23 mouse cellular contexts compared by ENCODE assay signal in the genomic region with DNA sequence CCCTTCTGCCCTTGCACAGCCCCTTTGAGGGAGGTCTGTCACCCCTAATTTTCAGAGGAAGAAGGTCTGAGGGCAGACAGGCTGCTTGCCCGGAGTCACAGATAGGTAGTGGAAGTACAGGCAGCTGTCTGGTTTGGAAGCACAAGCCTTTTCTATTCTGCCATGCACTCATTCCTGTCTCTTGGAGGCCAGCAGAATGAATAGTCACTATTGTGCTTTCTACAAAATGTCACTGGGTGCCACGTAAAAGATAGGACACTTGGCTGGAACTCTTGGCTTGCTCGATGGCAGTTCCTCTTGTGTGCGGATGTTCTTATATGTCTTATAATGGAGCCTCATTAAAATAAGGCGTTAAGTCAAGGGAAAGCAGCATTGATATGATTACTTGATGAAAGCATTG. TPM values are rescaled to one million over a fixed set of nuclear protein-coding genes. Genes with fewer than 3 reads are reported as not detected.
DNase-seq lines count a peak whose midpoint lies in the region; ATAC-seq and TF ChIP-seq lines count a peak whose summit lies in the region.
"Had no signal": no experiment of that assay in that cellular context is flagged by ENCODE, and none has a peak within 500 bp of the region (broad histone marks: within the 10 kb centered on the region; RNA-seq: fewer than 3 reads in every experiment).

No protein-coding gene starts in this region.

- H3K36me3 ChIP-seq in hindbrain, embryonic 15.5 days, result no peaks in the 10 kb centered on the region
- H3K36me3 ChIP-seq in hindbrain, embryonic 14.5 days (replicated peaks; ENCODE audit: control insufficient read depth, insufficient read depth), result no peaks in the 10 kb centered on the region
- no peaks in the 10 kb centered on the region for H3K36me3 ChIP-seq in midbrain, postnatal 0 days (ENCODE audit: insufficient read depth, low read length)
- no peaks in the 10 kb centered on the region for H3K36me3 ChIP-seq in midbrain, embryonic 10.5 days
- no peaks in the 10 kb centered on the region for H3K36me3 ChIP-seq in limb, embryonic 15.5 days
- H3K36me3 ChIP-seq: heart, embryonic 12.5 days; hindbrain, embryonic 10.5 days had no signal

- H3K4me1 ChIP-seq in hindbrain, embryonic 15.5 days (replicated peaks), result peaks cover 5% of the 10 kb centered on the region; the same call in 1 of the 2 replicates
- H3K4me1 ChIP-seq in hindbrain, embryonic 14.5 days (replicated peaks; ENCODE audit: control insufficient read depth, insufficient read depth, low read length), result no peaks in the 10 kb centered on the region
- H3K4me1 ChIP-seq in midbrain, postnatal 0 days (ENCODE audit: insufficient read depth, low read length), result no peaks in the 10 kb centered on the region
- H3K4me1 ChIP-seq in midbrain, embryonic 10.5 days, result no peaks in the 10 kb centered on the region
- H3K4me1 ChIP-seq in limb, embryonic 15.5 days, result peaks cover 11% of the 10 kb centered on the region
- H3K4me1 ChIP-seq: embryonic facial prominence, embryonic 13.5 days; hindbrain, embryonic 10.5 days had no signal

- peak; percentile 19; the same call in 1 of the 2 replicates for ATAC-seq in hindbrain, embryonic 15.5 days (ENCODE audit: low FRiP score, low read depth)
- ATAC-seq in hindbrain, embryonic 14.5 days (ENCODE audit: low FRiP score), result no peak
- ATAC-seq in midbrain, postnatal 0 days (ENCODE audit: low FRiP score), result no peak
- no peak for ATAC-seq in limb, embryonic 15.5 days (ENCODE audit: insufficient number of reproducible peaks, low FRiP score, low TSS enrichment, low read depth)
- ATAC-seq: forebrain, embryonic 14.5 days; inflammation-experienced regulatory T-cells, adult 6 months had no signal

- WGBS in hindbrain, embryonic 15.5 days, result 60% methylated on average over 5 of the region's 5 CpGs
- WGBS in hindbrain, embryonic 14.5 days, result 64% methylated on average over 5 of the region's 5 CpGs
- 65% methylated on average over 5 of the region's 5 CpGs for WGBS in midbrain, postnatal 0 days
- WGBS in midbrain, embryonic 10.5 days, result 90% methylated on average over 5 of the region's 5 CpGs
- 75% methylated on average over 5 of the region's 5 CpGs for WGBS in limb, embryonic 15.5 days

- H3K27ac ChIP-seq in hindbrain, embryonic 15.5 days (replicated peaks), result no peak overlapping the region
- no peak overlapping the region for H3K27ac ChIP-seq in hindbrain, embryonic 14.5 days
- H3K27ac ChIP-seq in layer of hippocampus, adult 2 months, result peak overlapping the region; percentile 47; the same call in 1 of the 2 replicates
- H3K27ac ChIP-seq in midbrain, postnatal 0 days (ENCODE audit: low read depth, low read length), result no peak overlapping the region
- no peak overlapping the region for H3K27ac ChIP-seq in midbrain, embryonic 10.5 days (replicated peaks)
- peak overlapping the region; percentile 48 for H3K27ac ChIP-seq in limb, embryonic 15.5 days
- H3K27ac ChIP-seq: embryonic facial prominence, embryonic 13.5 days; gastrocnemius, adult 2 months; hindbrain, embryonic 10.5 days had no signal

- no peaks in the 10 kb centered on the region for H3K27me3 ChIP-seq in hindbrain, embryonic 15.5 days
- H3K27me3 ChIP-seq in hindbrain, embryonic 14.5 days (ENCODE audit: control insufficient read depth, insufficient read depth, low read length), result no peaks in the 10 kb centered on the region
- no peaks in the 10 kb centered on the region for H3K27me3 ChIP-seq in midbrain, postnatal 0 days (ENCODE audit: insufficient read depth, low read length)
- no peaks in the 10 kb centered on the region for H3K27me3 ChIP-seq in midbrain, embryonic 10.5 days (ENCODE audit: low read depth, poor library complexity, severe bottlenecking)
- no peaks in the 10 kb centered on the region for H3K27me3 ChIP-seq in limb, embryonic 15.5 days
- H3K27me3 ChIP-seq: CH12.LX; embryonic facial prominence, embryonic 13.5 days; heart, embryonic 12.5 days had no signal

- no peak for DNase-seq in hindbrain, embryonic 14.5 days (ENCODE audit: low spot score)
- DNase-seq in layer of hippocampus, adult 2 months (ENCODE audit: low spot score in 2 of 2), result no peak
- no peak for DNase-seq in layer of hippocampus, postnatal 10 days (ENCODE audit: low spot score in 2 of 2)
- DNase-seq in midbrain, postnatal 0 days (ENCODE audit: low spot score), result peak; percentile 24
- no peak for DNase-seq in midbrain, embryonic 10.5 days (ENCODE audit: low spot score)
- no peak for DNase-seq in frontal cortex, postnatal 10 days (ENCODE audit: low spot score in 2 of 2)
- DNase-seq: adrenal gland, adult 2 months; adrenal gland, postnatal 25 days; cerebellum, adult 11 months; cerebellum, adult 8-10 months; cerebellum, postnatal 36 days; gastrocnemius, adult 2 months; gastrocnemius, postnatal 25 days; kidney, adult 18-20 months had no signal

- no peaks in the 10 kb centered on the region for H3K9me3 ChIP-seq in hindbrain, embryonic 15.5 days
- H3K9me3 ChIP-seq in hindbrain, embryonic 14.5 days (ENCODE audit: control insufficient read depth, low read length), result no peaks in the 10 kb centered on the region
- no peaks in the 10 kb centered on the region for H3K9me3 ChIP-seq in midbrain, postnatal 0 days (ENCODE audit: low read length)
- no peaks in the 10 kb centered on the region for H3K9me3 ChIP-seq in midbrain, embryonic 10.5 days (replicated peaks)
- no peaks in the 10 kb centered on the region for H3K9me3 ChIP-seq in limb, embryonic 15.5 days
- H3K9me3 ChIP-seq: embryonic facial prominence, embryonic 13.5 days; heart, embryonic 12.5 days; hindbrain, embryonic 10.5 days had no signal

- no peak overlapping the region for H3K9ac ChIP-seq in hindbrain, embryonic 15.5 days
- H3K9ac ChIP-seq in hindbrain, embryonic 14.5 days, result no peak overlapping the region
- H3K9ac ChIP-seq in midbrain, postnatal 0 days (replicated peaks; ENCODE audit: low read length, poor library complexity, severe bottlenecking), result no peak overlapping the region
- H3K9ac ChIP-seq in limb, embryonic 15.5 days, result no peak overlapping the region
- H3K9ac ChIP-seq: embryonic facial prominence, embryonic 13.5 days; heart, embryonic 12.5 days had no signal

- TF ChIP-seq CTCF in layer of hippocampus, adult 2 months (conservative IDR thresholded peaks at IDR 0.05), result no peak
- TF ChIP-seq CTCF in midbrain, postnatal 0 days (IDR thresholded peaks at IDR 0.05), result no peak

- no peak overlapping the region for H3K4me2 ChIP-seq in hindbrain, embryonic 15.5 days
- H3K4me2 ChIP-seq in hindbrain, embryonic 14.5 days (replicated peaks), result no peak overlapping the region
- no peak overlapping the region for H3K4me2 ChIP-seq in midbrain, postnatal 0 days (ENCODE audit: low read depth, low read length, poor library complexity, severe bottlenecking)
- H3K4me2 ChIP-seq in limb, embryonic 15.5 days, result no peak overlapping the region
- H3K4me2 ChIP-seq: embryonic facial prominence, embryonic 13.5 days; heart, embryonic 12.5 days had no signal

- H3K4me3 ChIP-seq in hindbrain, embryonic 15.5 days, result no peak overlapping the region
- no peak overlapping the region for H3K4me3 ChIP-seq in hindbrain, embryonic 14.5 days (replicated peaks; ENCODE audit: low read length)
- H3K4me3 ChIP-seq in layer of hippocampus, adult 2 months, result peak overlapping the region; percentile 1; the same call in 1 of the 2 replicates
- no peak overlapping the region for H3K4me3 ChIP-seq in midbrain, postnatal 0 days (ENCODE audit: low read depth, low read length)
- no peak overlapping the region for H3K4me3 ChIP-seq in midbrain, embryonic 10.5 days
- H3K4me3 ChIP-seq in limb, embryonic 15.5 days, result no peak overlapping the region
- H3K4me3 ChIP-seq: embryonic facial prominence, embryonic 13.5 days; gastrocnemius, adult 2 months; heart, embryonic 12.5 days; hindbrain, embryonic 10.5 days had no signal

RNA-seq across cellular contexts. Expression of a gene that starts 15.9 kb away (rescaled TPM):
- polyA plus RNA-seq in hindbrain, embryonic 15.5 days (2015; fragmentation: Nextera tagmentation; extraction: Ambion mirVana), result 79.5 and 79.6 TPM in 2 replicates
- polyA plus RNA-seq in hindbrain, embryonic 14.5 days (2014; fragmentation: Nextera tagmentation; extraction: Ambion mirVana), result 83.2 and 86.9 TPM in 2 replicates
- 10 to 100 TPM; 19.6 to 21.6 TPM for total RNA-seq in layer of hippocampus, adult 2 months (2021)
- 10 to 100 TPM; 38.0 to 39.3 TPM for total RNA-seq in layer of hippocampus, postnatal 10 days (2021)
- total RNA-seq in midbrain, postnatal 0 days (2014; rRNA removed), result 34.8 and 36.2 TPM in 2 replicates
- polyA plus RNA-seq in midbrain, postnatal 0 days (2015; fragmentation: Nextera tagmentation; extraction: Ambion mirVana), result 74.7 and 80.4 TPM in 2 replicates
- 22.4 and 28.4 TPM in 2 replicates for polyA plus RNA-seq in midbrain, embryonic 10.5 days (2016; fragmentation: Nextera tagmentation; extraction: Ambion mirVana)
- polyA plus RNA-seq in limb, embryonic 15.5 days (2015; fragmentation: Nextera tagmentation; extraction: Ambion mirVana), result 178 and 197 TPM in 2 replicates
- total RNA-seq: granulocyte monocyte progenitor cell, adult 5-6 weeks had no signal

Comparison
In these comparisons a context has a peak if more than half of its experiments do, and no peak if none do; other contexts are left out.
1. H3K27ac ChIP-seq: peak in layer of hippocampus, adult 2 months (single experiment) and limb, embryonic 15.5 days (single experiment); none in hindbrain, embryonic 15.5 days (single experiment), hindbrain, embryonic 14.5 days (single experiment), midbrain, postnatal 0 days (single experiment) and midbrain, embryonic 10.5 days (single experiment).